Mouse (Mus musculus) limb, embryonic 10.5 days (tissue): ENCODE measurements at regions not wholly inside any gene's neighbourhood (a gene's known extent, or its start where the extent isn't known, plus 50 kb on each side); places are given as distances from the start of the nearest gene placed in this dataset.

Experiments used
- DNase-seq: peaks from one replicate; pipeline ENCODE4 v3.0.0-alpha.2; 2017; ENCODE audit warnings: low spot score
- H3K27ac ChIP-seq: fragments of 300-500 bp; sonication (generic); 2 replicates; pipeline ENCODE4 v1.5.1; 2016; ENCODE audit warnings: mild to moderate bottlenecking
- H3K27me3 ChIP-seq: fragments of 300-500 bp; sonication (generic); 2 replicates; pipeline ENCODE4 v1.6.1; 2016; ENCODE audit warnings: low read depth, mild to moderate bottlenecking; ENCODE audit not compliant: poor library complexity, severe bottlenecking
- H3K36me3 ChIP-seq: fragments of 300-500 bp; sonication (generic); 2 replicates; pipeline ENCODE4 v1.6.1; 2016; ENCODE audit warnings: mild to moderate bottlenecking, moderate library complexity
- H3K4me1 ChIP-seq: fragments of 300-500 bp; sonication (generic); 2 replicates; pipeline ENCODE4 v1.6.1; 2016
- H3K4me3 ChIP-seq: fragments of 300-500 bp; sonication (generic); 2 replicates; pipeline ENCODE4 v1.5.1; 2016; ENCODE audit warnings: mild to moderate bottlenecking, moderate library complexity
- H3K9me3 ChIP-seq: fragments of 300-500 bp; sonication (generic); replicated peaks from 2 replicates; pipeline ENCODE4 v1.6.1; 2016; ENCODE audit warnings: mild to moderate bottlenecking
- WGBS: fragments of 180-500 bp; shearing (Covaris S2); methylation state at CpG from one replicate; pipeline ENCODE4 v1.1.7; 2016; 5-methylcytosine and 5-hydroxymethylcytosine counted together

GRCm38 (mm10) chr1:52298336-52298735, 65.3 kb upstream of the Gls start:
- Histone ChIP-seq H3K4me1 (peaks cover 15% of the 10 kb centered on the region), H3K4me3 (no peak overlapping the region), H3K27ac (no peak overlapping the region), H3K9me3 (no peaks in the 10 kb centered on the region), H3K27me3 (0 out of 2 replicates have a peak, but pooled peaks cover 5% of the 10 kb centered on the region), H3K36me3 (no peaks in the 10 kb centered on the region)
- no peak for DNase-seq
- WGBS, result 88% methylated on average over 5 of the region's 5 CpGs

GRCm38 (mm10) chr1:52296178-52296577, 63.1 kb upstream of the Gls start:
- H3K36me3 ChIP-seq, result no peaks in the 10 kb centered on the region

GRCm38 (mm10) chr1:52294521-52294920, 61.5 kb upstream of the Gls start:
- H3K27me3 ChIP-seq, result no peaks in the 10 kb centered on the region
- peaks cover 17% of the 10 kb centered on the region for H3K4me1 ChIP-seq
- H3K36me3 ChIP-seq, result no peaks in the 10 kb centered on the region
- no peak for DNase-seq
- H3K27ac ChIP-seq, result no peak overlapping the region
- H3K4me3 ChIP-seq, result no peak overlapping the region
- no peaks in the 10 kb centered on the region for H3K9me3 ChIP-seq
- WGBS, result 78% methylated on average over 2 of the region's 2 CpGs

More at GRCm38 (mm10) chr1:52296178-52296577, 63.1 kb upstream of the Gls start:
- Histone ChIP-seq H3K4me3 (no peak overlapping the region), H3K27me3 (no peaks in the 10 kb centered on the region), H3K4me1 (peaks cover 17% of the 10 kb centered on the region), H3K27ac (no peak overlapping the region), H3K9me3 (no peaks in the 10 kb centered on the region)
- DNase-seq, result no peak
- 74% methylated on average over 2 of the region's 2 CpGs for whole genome bisulfite sequencing

GRCm38 (mm10) chr1:52293393-52294099, 60.5 kb upstream of the Gls start:
- Histone ChIP-seq H3K4me1 (peaks cover 17% of the 10 kb centered on the region), H3K27ac (no peak overlapping the region), H3K36me3 (no peaks in the 10 kb centered on the region), H3K27me3 (no peaks in the 10 kb centered on the region), H3K4me3 (no peak overlapping the region), H3K9me3 (no peaks in the 10 kb centered on the region)
- DNase-seq, result no peak
- WGBS, result 57% methylated on average over 5 of the region's 5 CpGs
